Mouse (Mus musculus) midbrain, embryonic 14.5 days (tissue): Measurements from ENCODE around the gene Ifi47. TPM values are rescaled to one million over a fixed set of nuclear protein-coding genes. Genes with fewer than 3 reads are reported as not detected.
"Not testable (repeated sequence)": the region's sequence is repeated elsewhere in the genome, so short reads cannot be mapped to it uniquely, and the experiment has no call there.

ENCODE experiments used
- ATAC-seq: fragments of 200-750 bp; cut with Nextera tagmentation; 2 replicates; pipeline ENCODE4 v1.8.0; 2017; ENCODE audit warnings: moderate number of reproducible peaks, moderate library complexity; ENCODE audit not compliant: low FRiP score, low TSS enrichment
- DNase-seq: peaks from one replicate; pipeline ENCODE4 v3.0.0-alpha.2; 2015
- H3K27ac ChIP-seq: fragments of 300-500 bp; sonication (generic); replicated peaks from 2 replicates; pipeline ENCODE4 v1.5.1; 2014; ENCODE audit warnings: mild to moderate bottlenecking, low read depth, low read length, moderate library complexity
- H3K27me3 ChIP-seq: fragments of 300-500 bp; sonication (generic); 2 replicates; pipeline ENCODE4 v1.6.1; 2014; ENCODE audit warnings: low read length, control low read depth, mixed read lengths; ENCODE audit not compliant: control insufficient read depth, insufficient read depth
- H3K36me3 ChIP-seq: fragments of 300-500 bp; sonication (generic); 2 replicates; pipeline ENCODE4 v1.6.1; 2014; ENCODE audit warnings: low read length, control low read depth; ENCODE audit not compliant: control insufficient read depth, insufficient read depth
- H3K4me1 ChIP-seq: fragments of 300-500 bp; sonication (generic); 2 replicates; pipeline ENCODE4 v1.6.1; 2014; ENCODE audit warnings: mild to moderate bottlenecking, antibody characterized with exemption, low read length, control low read depth; ENCODE audit not compliant: control insufficient read depth, insufficient read depth
- H3K4me2 ChIP-seq: fragments of 300-500 bp; sonication (generic); 2 replicates; pipeline ENCODE4 v1.6.1; 2014; ENCODE audit warnings: mild to moderate bottlenecking, low read length, moderate library complexity
- H3K4me3 ChIP-seq: fragments of 300-500 bp; sonication (generic); replicated peaks from 2 replicates; pipeline ENCODE4 v1.5.1; 2014; ENCODE audit warnings: low read depth, low read length
- H3K9ac ChIP-seq: fragments of 300-500 bp; sonication (generic); replicated peaks from 2 replicates; pipeline ENCODE4 v1.6.1; 2014; ENCODE audit warnings: mild to moderate bottlenecking, low read length, moderate library complexity
- H3K9me3 ChIP-seq: fragments of 300-500 bp; sonication (generic); 2 replicates; pipeline ENCODE4 v1.6.1; 2016; ENCODE audit warnings: low read length, control low read depth, mixed read lengths; ENCODE audit not compliant: control insufficient read depth
- WGBS: fragments of 180-500 bp; shearing (Covaris S2); extraction: QIAGEN DNeasy Blood & Tissue Kit; methylation state at CpG from one replicate; pipeline ENCODE4 v1.1.7; 2014; 5-methylcytosine and 5-hydroxymethylcytosine counted together
- polyA plus RNA-seq: library from polyadenylated mRNA; unstranded; fragments of >200 nt; fragmentation: Nextera tagmentation; extraction: Ambion mirVana; gene quantifications from 2 replicates; pipeline ENCODE4 v1.2.1, GENCODE M21; 2014

Ifi47 gene
- 0.16 and 3.5 TPM in 2 replicates for polyA plus RNA-seq

DNA sequence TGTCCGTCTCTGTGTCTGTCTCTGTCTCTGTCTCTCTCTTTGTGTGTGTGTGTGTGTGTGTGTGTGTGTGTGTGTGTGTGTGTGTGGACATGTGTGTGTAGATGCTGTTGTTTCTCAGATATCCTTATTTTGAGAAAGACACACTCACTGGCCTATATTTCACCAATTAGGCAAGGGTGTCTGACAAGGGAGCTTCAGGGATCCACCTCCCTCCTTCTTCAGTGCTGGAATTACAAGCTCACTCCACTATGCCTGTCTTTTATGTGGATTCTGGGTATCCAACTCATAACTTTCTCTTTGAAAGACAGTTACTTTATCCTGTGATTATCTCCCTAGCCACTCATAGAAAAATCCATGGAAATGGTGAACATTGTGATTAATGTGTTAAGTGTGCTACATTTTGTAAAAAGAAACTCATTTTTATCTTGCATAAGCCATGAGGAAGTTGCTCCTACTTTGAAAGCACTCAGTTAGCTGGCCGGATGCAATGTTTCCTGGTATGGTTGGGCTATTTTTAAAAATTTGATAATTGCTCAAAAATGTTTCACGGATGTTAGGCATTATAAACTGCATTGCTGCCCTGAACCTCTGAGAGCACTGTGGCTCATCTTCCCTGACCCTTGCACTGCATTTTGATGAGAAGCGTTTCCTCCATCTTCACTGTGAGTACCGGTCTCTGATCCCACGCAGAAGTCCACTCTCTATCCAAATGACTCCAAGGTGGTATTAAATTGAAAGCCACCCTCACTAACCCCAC lies at the start of gene Ifi47:
TSS of gene Ifi47 (plus strand) at position 587 of the 757 bp plus-strand sequence.
- not testable (repeated sequence) for H3K27me3 ChIP-seq, ATAC-seq, H3K4me1 ChIP-seq, H3K4me3 ChIP-seq, DNase-seq, H3K27ac ChIP-seq, H3K9ac ChIP-seq, H3K9me3 ChIP-seq, H3K4me2 ChIP-seq, H3K36me3 ChIP-seq
- WGBS = 77% methylated on average over 6 of the region's 6 CpGs

DNA sequence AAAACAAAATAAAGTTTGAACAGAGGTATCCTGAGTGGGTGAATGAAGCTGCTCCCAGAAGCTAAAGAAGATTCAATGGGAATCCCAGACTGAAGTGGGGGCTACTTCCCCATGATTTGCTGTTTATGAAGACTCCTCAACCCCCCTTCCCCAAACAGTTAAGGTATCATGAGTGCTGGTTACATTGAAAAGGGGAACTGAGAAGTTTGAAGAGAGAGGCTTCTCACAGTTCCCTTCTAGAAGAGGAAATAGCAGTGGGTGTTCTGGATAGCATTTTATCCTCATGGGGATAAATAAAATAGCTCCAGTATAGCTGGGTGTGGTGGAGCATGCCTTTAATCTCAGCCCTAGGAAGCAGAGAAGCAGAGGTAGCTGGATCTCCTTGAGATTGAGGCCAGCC lies 26.3 kb upstream of the Ifi47 start:
- H3K36me3 ChIP-seq, H3K9ac ChIP-seq, H3K9me3 ChIP-seq, H3K4me2 ChIP-seq, H3K27ac ChIP-seq, H3K4me3 ChIP-seq, ATAC-seq, H3K27me3 ChIP-seq, DNase-seq, H3K4me1 ChIP-seq: not testable (repeated sequence)

DNA sequence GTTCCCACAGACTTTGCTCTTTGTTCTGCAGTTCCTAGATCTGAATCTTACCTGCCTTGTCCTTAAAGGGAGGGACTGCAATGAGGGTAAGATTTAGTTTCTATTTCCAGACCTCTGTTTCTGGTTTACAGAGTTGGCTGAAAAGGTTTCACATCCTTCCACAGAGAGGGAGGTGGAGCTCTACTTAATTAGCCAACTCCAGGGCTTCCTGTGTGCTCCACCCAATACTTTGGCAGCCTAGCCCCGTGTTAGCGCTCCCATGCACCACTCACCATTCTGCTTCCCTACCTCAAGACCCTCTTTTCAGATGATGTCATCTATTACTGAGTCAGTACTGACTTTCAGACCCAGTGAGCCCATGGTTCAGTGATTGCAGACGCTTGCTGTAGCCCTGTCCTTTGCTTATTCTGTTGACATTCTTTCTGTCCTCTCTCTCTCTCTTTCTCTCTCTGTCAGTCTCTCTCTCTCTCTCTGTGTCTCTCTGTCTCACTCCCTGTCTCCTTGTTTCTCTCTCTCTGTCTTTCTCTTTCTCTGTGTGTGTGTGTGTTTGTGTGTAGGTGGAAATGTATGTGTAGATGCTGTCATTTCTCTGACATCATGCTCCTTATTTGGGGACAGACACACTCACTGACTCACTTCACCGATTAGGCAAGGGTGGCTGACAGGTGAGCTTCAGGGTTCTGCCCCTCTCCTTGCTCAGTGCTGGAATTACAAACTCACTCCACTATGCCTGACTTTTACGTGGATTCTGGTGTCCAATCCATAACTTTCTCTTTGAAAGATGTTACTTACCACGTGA lies 25.1 kb upstream of the Ifi47 start, which contains the start of gene 9930111J21Rik2:
TSS of gene 9930111J21Rik2 (minus strand) at position 150 of the 799 bp plus-strand sequence.
- not testable (repeated sequence) for DNase-seq, H3K36me3 ChIP-seq, H3K9me3 ChIP-seq, H3K4me3 ChIP-seq, H3K4me1 ChIP-seq, ATAC-seq, H3K27ac ChIP-seq, H3K4me2 ChIP-seq, H3K9ac ChIP-seq, H3K27me3 ChIP-seq
- 78% methylated on average over 1 of the region's 6 CpGs for WGBS

DNA sequence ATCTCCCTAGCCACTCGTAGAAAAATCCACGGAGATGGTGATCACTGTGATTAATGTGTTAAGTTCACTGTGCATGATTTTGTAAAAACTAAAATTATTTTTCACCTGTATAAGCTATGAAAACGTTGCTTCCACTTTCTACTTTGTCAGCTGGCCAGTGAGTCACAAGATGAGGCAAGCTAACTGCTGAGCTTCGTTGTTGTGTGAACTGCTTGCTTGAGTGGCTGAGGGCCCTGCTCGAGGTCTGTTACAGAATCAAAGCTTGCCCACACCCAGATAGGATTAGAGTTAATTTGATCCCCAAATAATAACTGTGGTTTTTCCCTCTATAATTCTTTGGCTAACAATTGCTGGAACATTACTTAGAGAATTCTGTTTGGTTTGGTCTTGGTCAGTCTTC lies 24.5 kb upstream of the Ifi47 start:
- DNase-seq, H3K9ac ChIP-seq, H3K36me3 ChIP-seq, H3K27ac ChIP-seq, ATAC-seq, H3K27me3 ChIP-seq, H3K4me3 ChIP-seq, H3K4me1 ChIP-seq, H3K4me2 ChIP-seq, H3K9me3 ChIP-seq: not testable (repeated sequence)
- no CpG with 5 or more reads among the region's 5 CpGs for WGBS

DNA sequence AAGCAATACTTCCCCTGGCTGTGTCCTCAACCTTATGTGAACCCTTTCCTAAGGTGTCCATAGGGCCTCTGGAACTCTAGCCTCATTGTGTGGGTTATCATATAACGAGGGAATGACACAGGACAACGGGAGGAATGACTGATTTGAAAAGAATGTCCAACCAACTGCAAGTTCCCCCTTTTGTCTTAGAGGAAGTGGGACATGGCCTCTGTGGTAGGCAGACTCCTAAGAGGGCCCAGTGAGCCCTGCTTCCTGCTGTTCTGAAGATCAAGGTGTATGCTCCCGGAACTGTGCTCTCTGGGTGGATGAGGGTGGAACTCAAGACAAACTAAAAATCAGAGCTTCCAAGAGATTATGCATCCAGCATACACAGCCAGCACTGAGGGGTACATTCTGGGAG lies 16.3 kb upstream of the Ifi47 start:
- WGBS = 71% methylated on average over 2 of the region's 3 CpGs
- H3K4me3 ChIP-seq, DNase-seq, ATAC-seq, H3K9ac ChIP-seq, H3K4me1 ChIP-seq, H3K27me3 ChIP-seq, H3K27ac ChIP-seq, H3K9me3 ChIP-seq, H3K4me2 ChIP-seq, H3K36me3 ChIP-seq: not testable (repeated sequence)

DNA sequence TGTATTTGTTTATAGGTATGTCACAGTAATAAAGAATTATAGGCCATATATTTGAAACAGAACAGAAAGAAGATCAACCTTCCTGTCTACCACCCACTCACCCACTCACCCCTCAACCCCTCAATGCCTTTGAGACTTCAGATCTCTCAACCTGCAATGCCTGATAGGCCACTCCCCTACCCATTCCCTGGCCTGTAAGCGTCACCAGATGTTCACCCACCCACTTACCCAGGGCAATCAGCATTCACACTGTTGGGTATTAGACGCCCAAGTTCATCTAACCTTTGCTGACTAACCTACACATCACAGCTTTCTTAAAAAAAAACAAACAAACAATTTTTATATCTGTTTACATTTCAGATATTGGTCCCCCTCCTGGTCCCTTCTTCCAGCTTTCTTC lies 14.5 kb upstream of the Ifi47 start:
- not testable (repeated sequence) for DNase-seq, H3K9me3 ChIP-seq, H3K27ac ChIP-seq, H3K27me3 ChIP-seq, H3K4me3 ChIP-seq, H3K4me1 ChIP-seq, H3K36me3 ChIP-seq, H3K4me2 ChIP-seq, H3K9ac ChIP-seq, ATAC-seq
- 94% methylated on average over 1 of the region's 2 CpGs for WGBS

DNA sequence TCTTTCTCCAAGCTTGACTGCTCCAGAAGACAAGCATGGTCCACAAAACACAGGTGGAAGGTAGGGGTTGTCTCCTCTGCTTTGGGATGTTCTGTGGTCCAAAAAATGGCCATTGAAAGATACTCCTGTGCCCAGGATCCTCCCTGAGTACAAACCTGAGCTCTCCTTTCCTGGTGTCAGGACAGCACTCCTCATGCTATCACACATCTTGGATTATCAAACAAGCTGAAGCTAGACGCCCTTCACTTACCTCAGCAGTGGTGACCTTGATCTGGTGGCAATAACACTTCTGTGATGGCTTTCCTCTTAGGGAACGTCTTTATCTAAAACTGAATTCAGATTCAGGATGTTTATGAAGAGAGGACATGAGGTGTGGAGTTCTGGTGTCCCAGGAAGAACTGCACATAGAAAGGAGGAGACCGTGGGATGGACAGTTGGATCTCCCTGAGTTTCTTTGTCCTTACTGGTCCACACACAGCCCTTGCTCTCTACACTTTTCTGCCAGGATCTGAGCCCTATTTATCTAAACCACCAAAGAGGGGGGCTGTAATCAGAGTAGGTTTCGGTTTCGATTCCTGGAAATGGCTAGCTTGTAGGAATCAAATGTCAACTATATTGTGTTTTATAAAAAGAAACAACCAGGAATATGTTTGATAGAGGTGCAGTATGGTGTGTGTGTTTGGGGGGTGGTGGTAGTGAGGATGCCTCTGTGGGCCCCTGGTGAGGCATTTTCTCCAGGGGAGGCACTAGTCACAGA lies 12.5 kb upstream of the Ifi47 start, which contains the start of gene Tgtp2:
TSS of gene Tgtp2 (minus strand) at position 494 of the 757 bp plus-strand sequence.
- H3K4me1 ChIP-seq, H3K4me3 ChIP-seq, H3K9me3 ChIP-seq, H3K36me3 ChIP-seq, DNase-seq, H3K27ac ChIP-seq, H3K27me3 ChIP-seq, H3K4me2 ChIP-seq, ATAC-seq, H3K9ac ChIP-seq: not testable (repeated sequence)
- WGBS = 86% methylated on average over 5 of the region's 5 CpGs

DNA sequence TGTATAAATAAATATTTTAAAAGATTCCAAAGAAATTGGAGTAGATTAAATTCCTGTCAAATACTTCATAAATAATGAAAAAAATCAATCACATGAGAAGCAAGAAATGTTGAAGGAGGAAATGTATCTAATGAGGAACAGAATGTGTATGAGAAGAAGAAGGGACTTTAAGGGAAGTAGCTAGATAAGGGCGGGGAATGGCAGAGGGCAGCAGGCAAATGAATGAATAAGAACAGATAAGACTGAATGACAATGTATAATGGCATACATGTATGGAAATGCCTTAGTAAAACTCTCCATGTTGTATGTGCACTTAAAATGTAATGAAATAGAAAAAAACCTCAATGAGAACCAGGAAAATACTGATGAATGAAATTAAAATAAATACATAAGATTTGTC lies 8.0 kb upstream of the Ifi47 start:
- Histone ChIP-seq H3K27me3 (no peaks in the 10 kb centered on the region), H3K36me3 (no peaks in the 10 kb centered on the region), H3K4me1 (no peaks in the 10 kb centered on the region), H3K4me2 (no peak overlapping the region), H3K9me3 (no peaks in the 10 kb centered on the region), H3K9ac (no peak overlapping the region), H3K27ac (no peak overlapping the region), H3K4me3 (no peak overlapping the region)
- ATAC-seq (no peak), DNase-seq (no peak)
- WGBS = 88% methylated on average over 1 of the region's 1 CpGs
